Mouse (Mus musculus): Measurements from ENCODE around the gene Uhrf1bp1l.

DNA sequence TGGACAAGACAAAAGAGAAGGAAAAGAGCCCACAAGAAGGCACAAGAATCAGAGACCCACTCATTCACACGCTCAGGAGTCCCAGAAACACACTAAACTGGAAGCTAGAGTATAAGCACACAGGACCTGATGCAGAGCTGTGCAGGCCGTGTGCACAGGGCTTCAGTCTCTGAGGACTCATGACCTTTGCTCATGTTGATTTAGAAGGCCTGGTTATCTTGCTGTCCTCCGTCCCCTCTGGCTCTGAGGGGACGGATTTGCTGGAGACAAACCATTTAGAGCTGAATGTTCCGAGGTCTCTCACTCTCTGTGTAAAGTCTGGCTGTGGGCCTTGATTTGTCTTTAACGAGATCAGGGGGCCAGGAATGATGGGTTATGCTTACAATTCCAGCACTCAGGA, 14.4 kb upstream of the Uhrf1bp1l start:
- TF ChIP-seq CTCF (IDR thresholded peaks at IDR 0.05) (no peak), POLR2A (IDR thresholded peaks at IDR 0.05; ENCODE audit: insufficient read depth, low read depth, low read length) (no peak), EP300 (IDR thresholded peaks at IDR 0.05; ENCODE audit: insufficient read depth, low read depth, low read length) (no peak)

Data from heart, adult 2 months (tissue).